Mouse (Mus musculus) midbrain, embryonic 14.5 days (tissue): Measurements from ENCODE around the gene Gm3298. TPM values are rescaled to one million over a fixed set of nuclear protein-coding genes. Genes with fewer than 3 reads are reported as not detected.
"Not testable (repeated sequence)": the region's sequence is repeated elsewhere in the genome, so short reads cannot be mapped to it uniquely, and the experiment has no call there.

Experiments
- ATAC-seq: fragments of 200-750 bp; cut with Nextera tagmentation; 2 replicates; pipeline ENCODE4 v1.8.0; 2017; ENCODE audit warnings: moderate number of reproducible peaks, moderate library complexity; ENCODE audit not compliant: low FRiP score, low TSS enrichment
- DNase-seq: peaks from one replicate; pipeline ENCODE4 v3.0.0-alpha.2; 2015
- H3K27ac ChIP-seq: fragments of 300-500 bp; sonication (generic); replicated peaks from 2 replicates; pipeline ENCODE4 v1.5.1; 2014; ENCODE audit warnings: mild to moderate bottlenecking, low read depth, low read length, moderate library complexity
- H3K27me3 ChIP-seq: fragments of 300-500 bp; sonication (generic); 2 replicates; pipeline ENCODE4 v1.6.1; 2014; ENCODE audit warnings: low read length, control low read depth, mixed read lengths; ENCODE audit not compliant: control insufficient read depth, insufficient read depth
- H3K36me3 ChIP-seq: fragments of 300-500 bp; sonication (generic); 2 replicates; pipeline ENCODE4 v1.6.1; 2014; ENCODE audit warnings: low read length, control low read depth; ENCODE audit not compliant: control insufficient read depth, insufficient read depth
- H3K4me1 ChIP-seq: fragments of 300-500 bp; sonication (generic); 2 replicates; pipeline ENCODE4 v1.6.1; 2014; ENCODE audit warnings: mild to moderate bottlenecking, antibody characterized with exemption, low read length, control low read depth; ENCODE audit not compliant: control insufficient read depth, insufficient read depth
- H3K4me2 ChIP-seq: fragments of 300-500 bp; sonication (generic); 2 replicates; pipeline ENCODE4 v1.6.1; 2014; ENCODE audit warnings: mild to moderate bottlenecking, low read length, moderate library complexity
- H3K4me3 ChIP-seq: fragments of 300-500 bp; sonication (generic); replicated peaks from 2 replicates; pipeline ENCODE4 v1.5.1; 2014; ENCODE audit warnings: low read depth, low read length
- H3K9ac ChIP-seq: fragments of 300-500 bp; sonication (generic); replicated peaks from 2 replicates; pipeline ENCODE4 v1.6.1; 2014; ENCODE audit warnings: mild to moderate bottlenecking, low read length, moderate library complexity
- H3K9me3 ChIP-seq: fragments of 300-500 bp; sonication (generic); 2 replicates; pipeline ENCODE4 v1.6.1; 2016; ENCODE audit warnings: low read length, control low read depth, mixed read lengths; ENCODE audit not compliant: control insufficient read depth
- WGBS: fragments of 180-500 bp; shearing (Covaris S2); extraction: QIAGEN DNeasy Blood & Tissue Kit; methylation state at CpG from one replicate; pipeline ENCODE4 v1.1.7; 2014; 5-methylcytosine and 5-hydroxymethylcytosine counted together
- polyA plus RNA-seq: library from polyadenylated mRNA; unstranded; fragments of >200 nt; fragmentation: Nextera tagmentation; extraction: Ambion mirVana; gene quantifications from 2 replicates; pipeline ENCODE4 v1.2.1, GENCODE M21; 2014

Gm3298 gene
- polyA plus RNA-seq, result not detected in 2 replicates

GRCm38 (mm10) chr14:5015591-5015990 is at the start of gene Gm3298:
Gene Gm3298, plus strand, starts transcription at chr14:5015891.
- H3K27me3 ChIP-seq, H3K4me3 ChIP-seq, H3K4me2 ChIP-seq, ATAC-seq, DNase-seq, H3K9me3 ChIP-seq, H3K4me1 ChIP-seq, H3K27ac ChIP-seq, H3K9ac ChIP-seq, H3K36me3 ChIP-seq: not testable (repeated sequence)
- WGBS, result 60% methylated on average over 1 of the region's 2 CpGs

GRCm38 (mm10) chr14:4983635-4984034 is 32.1 kb upstream of the Gm3298 start, which contains the start of gene Gm8297:
Gene Gm8297, plus strand, starts transcription at chr14:4983935.
- not testable (repeated sequence) for H3K9ac ChIP-seq, H3K4me2 ChIP-seq, ATAC-seq, H3K36me3 ChIP-seq, H3K4me1 ChIP-seq, H3K4me3 ChIP-seq, H3K27ac ChIP-seq, H3K9me3 ChIP-seq, H3K27me3 ChIP-seq, DNase-seq

- not testable (repeated sequence) for H3K9me3 ChIP-seq, H3K27ac ChIP-seq, DNase-seq, ATAC-seq, H3K4me2 ChIP-seq, H3K4me3 ChIP-seq, H3K4me1 ChIP-seq, H3K36me3 ChIP-seq, H3K9ac ChIP-seq, H3K27me3 ChIP-seq
- WGBS, result no CpG with 5 or more reads among the region's 3 CpGs
Measured at GRCm38 (mm10) chr14:5050329-5050728, 34.6 kb downstream of the Gm3298 start, which contains the start of gene 4930555G01Rik. Gene 4930555G01Rik, plus strand, starts transcription at chr14:5050629.

Other genes starting within 250 kb of the Gm3298 start
- not detected in 2 replicates for gene Gm9602, start 239.6 kb upstream of the Gm3298 start, polyA plus RNA-seq
- not detected in 2 replicates for gene Gm3269, start 177.8 kb upstream of the Gm3298 start, polyA plus RNA-seq
- gene Gm3264, start 160.3 kb upstream of the Gm3298 start, polyA plus RNA-seq, result 3.0 and 4.4 TPM in 2 replicates
- not detected in 2 replicates for gene Gm3278, start 123.5 kb upstream of the Gm3298 start, polyA plus RNA-seq
- not detected in 2 replicates for gene Gm8297, start 32.0 kb upstream of the Gm3298 start, polyA plus RNA-seq
- not detected in 2 replicates for gene 4930555G01Rik, start 34.7 kb downstream of the Gm3298 start, polyA plus RNA-seq
- gene Gm8281, start 55.1 kb downstream of the Gm3298 start, polyA plus RNA-seq, result 11.2 and 18.7 TPM in 2 replicates
- gene Gm8279, start 115.6 kb downstream of the Gm3298 start, polyA plus RNA-seq, result 0.45 TPM in 1 of 2 replicates, not detected in the other
- not detected in 2 replicates for gene Gm3317, start 148.6 kb downstream of the Gm3298 start, polyA plus RNA-seq
- gene Gm8271, start 169.9 kb downstream of the Gm3298 start, polyA plus RNA-seq, result not detected in 2 replicates
- 0.26 TPM in 1 of 2 replicates, not detected in the other for gene Gm3526, start 244.7 kb downstream of the Gm3298 start, polyA plus RNA-seq